Mouse (Mus musculus): ENCODE results near the gene Cadm3.

GRCm38 (mm10) chr1:173326552-173326951, 40.9 kb downstream of the Cadm3 start:
- TF ChIP-seq CTCF (IDR thresholded peaks at IDR 0.05; ENCODE audit: low read depth) = no peak
- no peak for TF ChIP-seq EP300 (IDR thresholded peaks at IDR 0.05; ENCODE audit: low read depth)

Measured in heart, postnatal 0 days (tissue).